Mouse (Mus musculus) brain, embryonic 14.5 days (tissue): ENCODE results near the gene Acot5.

ENCODE experiments used
- CTCF ChIP-seq: fragments of 200-500 bp; IDR thresholded peaks from 2 replicates; pipeline ENCODE4 v1.5.1; 2012; ENCODE audit warnings: inconsistent platforms, mild to moderate bottlenecking, moderate library complexity, borderline replicate concordance; ENCODE audit not compliant: insufficient read depth, insufficient read length; ENCODE audit errors: extremely low read depth
- POLR2A ChIP-seq: fragments of 200-500 bp; IDR thresholded peaks from 2 replicates; pipeline ENCODE4 v1.6.1; 2012; ENCODE audit warnings: mild to moderate bottlenecking, inconsistent platforms, borderline replicate concordance; ENCODE audit not compliant: poor library complexity, insufficient read depth, insufficient read length, severe bottlenecking; ENCODE audit errors: extremely low read depth

GRCm38 (mm10) chr12:84042248-84042647 lies 26.9 kb upstream of the Acot5 start:
- TF ChIP-seq POLR2A (no peak), CTCF (no peak)
